ENCODE assay signal across 8 mouse cellular contexts in the genomic region with DNA sequence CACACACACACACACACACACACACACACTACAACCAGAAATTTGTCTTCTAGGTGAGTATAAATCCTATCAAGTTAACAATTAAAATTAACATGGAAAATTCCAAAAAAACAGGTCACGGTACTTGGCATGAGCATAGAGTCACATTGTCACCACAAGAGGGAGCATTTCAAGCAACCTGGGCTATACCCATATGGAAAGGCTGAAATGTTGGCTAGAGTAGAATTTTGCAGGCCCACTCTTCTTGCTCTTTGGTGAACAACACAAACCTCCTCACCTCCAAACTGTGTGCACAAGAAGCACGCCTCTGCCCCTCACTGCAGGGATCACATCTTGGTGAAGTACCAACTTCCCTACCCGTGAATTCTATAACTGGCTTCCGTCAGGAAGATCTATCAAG. TPM values are rescaled to one million over a fixed set of nuclear protein-coding genes. Genes with fewer than 3 reads are reported as not detected.
A peak's percentile ranks its signal among the peaks of the same experiment; 100 is the strongest.
DNase-seq lines count a peak whose midpoint lies in the region; ATAC-seq and TF ChIP-seq lines count a peak whose summit lies in the region.

No protein-coding gene starts in this region.

- H3K9me3 ChIP-seq in limb, embryonic 11.5 days (ENCODE audit: control insufficient read depth, low read length), result no peaks in the 10 kb centered on the region

- peaks cover 21% of the 10 kb centered on the region for H3K4me1 ChIP-seq in thymus, adult 2 months (replicated peaks; ENCODE audit: control insufficient read depth, insufficient read depth, low read length)
- no peaks in the 10 kb centered on the region for H3K4me1 ChIP-seq in limb, embryonic 11.5 days (ENCODE audit: control insufficient read depth, insufficient read depth, low read length)

- no peak overlapping the region for H3K9ac ChIP-seq in limb, embryonic 11.5 days (ENCODE audit: low read length)

- TF ChIP-seq CTCF in gastrocnemius, adult 2 months (IDR thresholded peaks at IDR 0.05), result peak; percentile 73
- TF ChIP-seq CTCF in thymus, adult 2 months (IDR thresholded peaks at IDR 0.05; ENCODE audit: borderline replicate concordance, control insufficient read depth, extremely low read depth, insufficient read depth, low read length, poor library complexity), result no peak

- no peak overlapping the region for H3K4me2 ChIP-seq in limb, embryonic 11.5 days (ENCODE audit: low read depth, severe bottlenecking)

- no peak for DNase-seq in gastrocnemius, adult 2 months
- DNase-seq in gastrocnemius, postnatal 14 days, result no peak
- DNase-seq in thymus, adult 2 months, result peak; percentile 21
- DNase-seq in thymus, adult 18-20 months, result no peak
- peak; percentile 29 to 43 for DNase-seq in cerebellum, postnatal 36 days
- peak; percentile 43 for DNase-seq in limb, embryonic 11.5 days (ENCODE audit: low spot score)
- DNase-seq in frontal cortex, postnatal 10 days (ENCODE audit: low spot score in 2 of 2), result no peak
- DNase-seq in layer of hippocampus, adult 9-11 months, result no peak

- no peak overlapping the region for H3K27ac ChIP-seq in gastrocnemius, adult 2 months
- no peak overlapping the region for H3K27ac ChIP-seq in thymus, adult 2 months (ENCODE audit: control insufficient read depth, insufficient read depth, low read length)
- no peak overlapping the region for H3K27ac ChIP-seq in limb, embryonic 11.5 days (replicated peaks; ENCODE audit: low read depth, low read length)

- ATAC-seq in limb, embryonic 11.5 days (ENCODE audit: insufficient number of reproducible peaks, low FRiP score, low TSS enrichment, low read depth), result no peak

- H3K36me3 ChIP-seq in thymus, adult 2 months (ENCODE audit: control insufficient read depth, insufficient read depth, low read length), result no peaks in the 10 kb centered on the region
- H3K36me3 ChIP-seq in limb, embryonic 11.5 days (ENCODE audit: control insufficient read depth, insufficient read depth, low read length), result no peaks in the 10 kb centered on the region

- no peak overlapping the region for H3K4me3 ChIP-seq in gastrocnemius, adult 2 months
- no peak overlapping the region for H3K4me3 ChIP-seq in thymus, adult 2 months (ENCODE audit: control insufficient read depth, insufficient read depth, low read length)
- no peak overlapping the region for H3K4me3 ChIP-seq in limb, embryonic 11.5 days (ENCODE audit: low read depth, low read length)

- intact Hi-C loops in gastrocnemius, adult 2 months (cut with DNase I), result loop anchor here (5.0 kb wide), 2 partner anchors 52 to 128 kb away; a partner anchor contains a TSS
- intact Hi-C loops in gastrocnemius, postnatal 14 days (cut with DNase I; ENCODE audit: low total_unique reads), result no loop called here

- no peaks in the 10 kb centered on the region for H3K27me3 ChIP-seq in thymus, adult 2 months (ENCODE audit: control insufficient read depth, insufficient read depth, low read length)
- no peaks in the 10 kb centered on the region for H3K27me3 ChIP-seq in limb, embryonic 11.5 days (ENCODE audit: control insufficient read depth, insufficient read depth, low read length)

- WGBS in thymus, adult 2 months, result 80% methylated on average over 4 of the region's 4 CpGs
- WGBS in limb, embryonic 11.5 days, result 51% methylated on average over 4 of the region's 4 CpGs

- no peak for TF ChIP-seq POLR2A in thymus, adult 2 months (IDR thresholded peaks at IDR 0.05; ENCODE audit: control insufficient read depth, extremely low read depth, insufficient read depth, low read length, poor library complexity)

RNA-seq across cellular contexts. Expression of a gene that starts 2.9 kb away (rescaled TPM):
- 10 to 100 TPM; 30.5 to 31.4 TPM for total RNA-seq in gastrocnemius, adult 2 months (2021)
- 10 to 100 TPM; 29.9 to 37.2 TPM for total RNA-seq in gastrocnemius, postnatal 14 days (2021)
- polyA plus RNA-seq in thymus, adult 2 months (2012; rRNA removed), result 9.7 and 10.9 TPM in 2 replicates
- polyA plus RNA-seq in limb, embryonic 11.5 days (2014; fragmentation: Nextera tagmentation; extraction: Ambion mirVana), result 16.1 and 18.4 TPM in 2 replicates

RNA-seq across cellular contexts. Expression of a gene that starts 12.9 kb away (rescaled TPM):
- 10 to 100 TPM; 14.4 to 25.0 TPM for total RNA-seq in gastrocnemius, adult 2 months (2021)
- total RNA-seq in gastrocnemius, postnatal 14 days (2021), result 10 to 100 TPM; 22.5 to 26.7 TPM
- 187 and 200 TPM in 2 replicates for polyA plus RNA-seq in thymus, adult 2 months (2012; rRNA removed)
- 820 and 869 TPM in 2 replicates for polyA plus RNA-seq in limb, embryonic 11.5 days (2014; fragmentation: Nextera tagmentation; extraction: Ambion mirVana)

RNA-seq across cellular contexts. Expression of a gene that starts 34.4 kb away (rescaled TPM):
- 10 to 100 TPM; 16.1 to 16.8 TPM for total RNA-seq in gastrocnemius, adult 2 months (2021)
- 10 to 100 TPM; 12.0 to 16.8 TPM for total RNA-seq in gastrocnemius, postnatal 14 days (2021)
- 20.3 and 20.5 TPM in 2 replicates for polyA plus RNA-seq in thymus, adult 2 months (2012; rRNA removed)
- 86.2 and 91.6 TPM in 2 replicates for polyA plus RNA-seq in limb, embryonic 11.5 days (2014; fragmentation: Nextera tagmentation; extraction: Ambion mirVana)

RNA-seq across cellular contexts. Expression of a gene that starts 34.4 kb away (rescaled TPM):
- total RNA-seq in gastrocnemius, adult 2 months (2021), result 10 to 100 TPM; 19.4 to 21.6 TPM
- total RNA-seq in gastrocnemius, postnatal 14 days (2021), result 10 to 100 TPM; 18.0 to 21.3 TPM
- 162 and 176 TPM in 2 replicates for polyA plus RNA-seq in thymus, adult 2 months (2012; rRNA removed)
- 69.3 and 72.1 TPM in 2 replicates for polyA plus RNA-seq in limb, embryonic 11.5 days (2014; fragmentation: Nextera tagmentation; extraction: Ambion mirVana)

RNA-seq across cellular contexts. Expression of a gene that starts 50.9 kb away (rescaled TPM):
- 10 to 100 TPM; 15.6 to 22.2 TPM for total RNA-seq in gastrocnemius, adult 2 months (2021)
- total RNA-seq in gastrocnemius, postnatal 14 days (2021), result 10 to 100 TPM; 19.9 to 28.3 TPM
- polyA plus RNA-seq in thymus, adult 2 months (2012; rRNA removed), result 27.4 and 44.5 TPM in 2 replicates
- polyA plus RNA-seq in limb, embryonic 11.5 days (2014; fragmentation: Nextera tagmentation; extraction: Ambion mirVana), result 2.4 and 2.7 TPM in 2 replicates

Comparison
In these comparisons a context has a peak if more than half of its experiments do, and no peak if none do; other contexts are left out.
1. DNase-seq: peak in thymus, adult 2 months (single experiment), cerebellum, postnatal 36 days (2 of 2) and limb, embryonic 11.5 days (single experiment); none in gastrocnemius, adult 2 months (single experiment), gastrocnemius, postnatal 14 days (single experiment), thymus, adult 18-20 months (0 of 2), frontal cortex, postnatal 10 days (0 of 2) and layer of hippocampus, adult 9-11 months (single experiment).